Mouse (Mus musculus) CH12.LX (cell line): ENCODE data around the gene Trh. TPM values are rescaled to one million over a fixed set of nuclear protein-coding genes. Genes with fewer than 3 reads are reported as not detected.

Source experiments
- DNase-seq: peaks from one replicate; pipeline ENCODE4 v3.0.0-alpha.2; 2013; ENCODE audit errors: extremely low read depth
- H3K27ac ChIP-seq: 2 replicates; pipeline ENCODE4 v1.5.1; 2012; ENCODE audit warnings: low read depth, mild to moderate bottlenecking, control low read depth, moderate library complexity; ENCODE audit not compliant: insufficient read depth
- H3K27me3 ChIP-seq: replicated peaks from 2 replicates; pipeline ENCODE3; 2012; ENCODE audit warnings: inconsistent platforms
- H3K36me3 ChIP-seq, 2 experiments: replicated peaks in 1 of 2; 2 replicates each; pipeline versions ENCODE3 to v1.6.1; 2012; ENCODE audit warnings: inconsistent platforms in 1 of 2, low read length in 1 of 2, mild to moderate bottlenecking in 1 of 2, mixed read lengths in 1 of 2, moderate library complexity in 1 of 2; ENCODE audit not compliant: control insufficient read depth in 1 of 2, insufficient read depth in 1 of 2
- H3K4me1 ChIP-seq, 2 experiments: 2 replicates each; pipeline ENCODE4 v1.6.1; 2012; ENCODE audit warnings: inconsistent platforms in 1 of 2, moderate library complexity in 1 of 2; ENCODE audit not compliant: insufficient read depth in 2 of 2, control insufficient read depth in 1 of 2
- H3K4me2 ChIP-seq: 2 replicates; pipeline ENCODE4 v1.6.1; 2012; ENCODE audit warnings: low read depth, mild to moderate bottlenecking, control low read depth; ENCODE audit not compliant: poor library complexity, insufficient read depth, severe bottlenecking
- H3K4me3 ChIP-seq, 3 experiments: fragments of 150-350 bp in 1 of 3; sonication (generic) in 1 of 3; replicated peaks in 1 of 3; 2 replicates each; pipeline versions ENCODE3 to v1.5.1; 2011 to 2012; ENCODE audit warnings: low read depth in 2 of 3, low read length in 2 of 3, mild to moderate bottlenecking in 2 of 3, moderate library complexity in 2 of 3, control low read depth in 1 of 3, improper control_type of control experiment in 1 of 3, inconsistent platforms in 1 of 3, mixed read lengths in 1 of 3; ENCODE audit not compliant: poor library complexity in 1 of 3
- H3K79me2 ChIP-seq: replicated peaks from 2 replicates; pipeline ENCODE4 v1.6.1; 2012; ENCODE audit warnings: mild to moderate bottlenecking, moderate library complexity; ENCODE audit not compliant: control insufficient read depth, poor library complexity, insufficient read depth, severe bottlenecking; ENCODE audit errors: extremely low read depth
- H3K9ac ChIP-seq: 2 replicates; pipeline ENCODE4 v1.6.1; 2012; ENCODE audit warnings: low read depth, mild to moderate bottlenecking, control low read depth, moderate library complexity; ENCODE audit not compliant: insufficient read depth
- H3K9me3 ChIP-seq: replicated peaks from 2 replicates; pipeline ENCODE3; 2012; ENCODE audit warnings: low read length, inconsistent platforms, mixed read lengths
- CHD1 ChIP-seq: IDR thresholded peaks from 2 replicates; pipeline ENCODE4 v1.6.1; 2012; ENCODE audit warnings: low read depth, low read length, improper control_type of control experiment, inconsistent platforms
- E2F4 ChIP-seq: IDR thresholded peaks from 2 replicates; pipeline ENCODE4 v1.6.1; 2011; ENCODE audit warnings: low read depth, low read length, improper control_type of control experiment; ENCODE audit not compliant: insufficient replicate concordance
- ELF1 ChIP-seq: IDR thresholded peaks from 2 replicates; pipeline ENCODE4 v1.6.1; 2014; ENCODE audit warnings: low read depth, mild to moderate bottlenecking, inconsistent platforms, low read length, improper control_type of control experiment
- EP300 ChIP-seq: IDR thresholded peaks from 2 replicates; pipeline ENCODE4 v1.6.1; 2011; ENCODE audit warnings: low read length, improper control_type of control experiment
- ETS1 ChIP-seq: conservative IDR thresholded peaks from 2 replicates; pipeline ENCODE4 v1.6.1; 2012; ENCODE audit warnings: low read depth, mild to moderate bottlenecking, inconsistent platforms, low read length, improper control_type of control experiment, moderate library complexity
- HCFC1 ChIP-seq: IDR thresholded peaks from 2 replicates; pipeline ENCODE4 v1.6.1; 2012; ENCODE audit warnings: low read depth, mild to moderate bottlenecking, inconsistent platforms, low read length, improper control_type of control experiment
- JUND ChIP-seq: conservative IDR thresholded peaks from 2 replicates; pipeline ENCODE4 v1.6.1; 2011; ENCODE audit warnings: low read depth, low read length, improper control_type of control experiment
- KAT2A ChIP-seq: IDR thresholded peaks from 2 replicates; pipeline ENCODE4 v1.6.1; 2012; ENCODE audit warnings: low read length, improper control_type of control experiment, inconsistent platforms; ENCODE audit not compliant: insufficient replicate concordance
- MAFK ChIP-seq: IDR thresholded peaks from 2 replicates; pipeline ENCODE4 v1.6.1; 2011; ENCODE audit warnings: low read length, improper control_type of control experiment; ENCODE audit not compliant: insufficient replicate concordance
- MAX ChIP-seq: IDR thresholded peaks from 2 replicates; pipeline ENCODE4 v1.6.1; 2011; ENCODE audit warnings: low read length, improper control_type of control experiment
- MAZ ChIP-seq: IDR thresholded peaks from 2 replicates; pipeline ENCODE4 v1.6.1; 2012; ENCODE audit warnings: low read depth, mild to moderate bottlenecking, inconsistent platforms, low read length, improper control_type of control experiment, moderate library complexity
- MXI1 ChIP-seq: IDR thresholded peaks from 2 replicates; pipeline ENCODE4 v1.6.1; 2011; ENCODE audit warnings: mild to moderate bottlenecking, low read depth, low read length, improper control_type of control experiment
- NRF1 ChIP-seq: IDR thresholded peaks from 2 replicates; pipeline ENCODE4 v1.6.1; 2014; ENCODE audit warnings: low read depth, mild to moderate bottlenecking, inconsistent platforms, low read length, improper control_type of control experiment, moderate library complexity
- PAX5 ChIP-seq: IDR thresholded peaks from 2 replicates; pipeline ENCODE4 v1.6.1; 2012; ENCODE audit warnings: low read length, inconsistent platforms, mixed read lengths
- POLR2AphosphoS2 ChIP-seq: IDR thresholded peaks from 2 replicates; pipeline ENCODE4 v1.6.1; 2011; ENCODE audit warnings: low read depth, low read length, improper control_type of control experiment
- RCOR1 ChIP-seq: conservative IDR thresholded peaks from 2 replicates; pipeline ENCODE4 v1.6.1; 2012; ENCODE audit warnings: low read depth, mild to moderate bottlenecking, inconsistent platforms, low read length, improper control_type of control experiment
- SMC3 ChIP-seq: IDR thresholded peaks from 2 replicates; pipeline ENCODE4 v1.6.1; 2011; ENCODE audit warnings: low read depth, low read length, improper control_type of control experiment
- TBP ChIP-seq: conservative IDR thresholded peaks from 2 replicates; pipeline ENCODE4 v1.6.1; 2011; ENCODE audit warnings: low read depth, low read length, improper control_type of control experiment
- UBTF ChIP-seq: IDR thresholded peaks from 2 replicates; pipeline ENCODE4 v1.6.1; 2012; ENCODE audit warnings: low read depth, mild to moderate bottlenecking, inconsistent platforms, low read length, improper control_type of control experiment, moderate library complexity
- USF2 ChIP-seq: conservative IDR thresholded peaks from 2 replicates; pipeline ENCODE4 v1.6.1; 2011; ENCODE audit warnings: low read depth, low read length, improper control_type of control experiment
- ZKSCAN1 ChIP-seq: IDR thresholded peaks from 2 replicates; pipeline ENCODE4 v1.6.1; 2012; ENCODE audit warnings: low read depth, inconsistent platforms, low read length, improper control_type of control experiment, borderline replicate concordance
- ZMIZ1 ChIP-seq: IDR thresholded peaks from 2 replicates; pipeline ENCODE4 v1.6.1; 2012; ENCODE audit warnings: low read depth, mild to moderate bottlenecking, inconsistent platforms, low read length, improper control_type of control experiment
- dilution Hi-C: fragments of 300-500 bp; cut with MboI; formaldehyde crosslinking; loops from 2 replicates; pipeline ENCODE4 v1.14.3; 2020; ENCODE audit warnings: low sequenced_read_pairs; ENCODE audit not compliant: extremely low pct_unique_long_range_greater_than_20kb, extremely low pct_ligation_motif_present
- in situ Hi-C: fragments of 300-500 bp; cut with MboI; formaldehyde crosslinking; loops from 3 replicates; pipeline ENCODE4 v1.14.3; 2019; ENCODE audit warnings: low sequenced_read_pairs, low pct_ligation_motif_present, low pct_unique_long_range_greater_than_20kb, mixed read lengths
- polyA plus RNA-seq: library from polyadenylated mRNA; unstranded; fragments of >175 nt; gene quantifications from 2 replicates; pipeline ENCODE4 v1.2.1, GENCODE M21; 2012; ENCODE audit warnings: low read depth; ENCODE audit not compliant: insufficient read length
- total RNA-seq, 2 experiments: library from RNA; depleted of rRNA; stranded (reverse); fragments of 300-350 nt in 1 of 2; fragments of >200 nt in 1 of 2; gene quantifications; 2 replicates each; pipeline ENCODE4 v1.2.3; 2012 to 2014

Trh gene
- total and polyA plus RNA-seq, 3 experiments = not detected

DNA sequence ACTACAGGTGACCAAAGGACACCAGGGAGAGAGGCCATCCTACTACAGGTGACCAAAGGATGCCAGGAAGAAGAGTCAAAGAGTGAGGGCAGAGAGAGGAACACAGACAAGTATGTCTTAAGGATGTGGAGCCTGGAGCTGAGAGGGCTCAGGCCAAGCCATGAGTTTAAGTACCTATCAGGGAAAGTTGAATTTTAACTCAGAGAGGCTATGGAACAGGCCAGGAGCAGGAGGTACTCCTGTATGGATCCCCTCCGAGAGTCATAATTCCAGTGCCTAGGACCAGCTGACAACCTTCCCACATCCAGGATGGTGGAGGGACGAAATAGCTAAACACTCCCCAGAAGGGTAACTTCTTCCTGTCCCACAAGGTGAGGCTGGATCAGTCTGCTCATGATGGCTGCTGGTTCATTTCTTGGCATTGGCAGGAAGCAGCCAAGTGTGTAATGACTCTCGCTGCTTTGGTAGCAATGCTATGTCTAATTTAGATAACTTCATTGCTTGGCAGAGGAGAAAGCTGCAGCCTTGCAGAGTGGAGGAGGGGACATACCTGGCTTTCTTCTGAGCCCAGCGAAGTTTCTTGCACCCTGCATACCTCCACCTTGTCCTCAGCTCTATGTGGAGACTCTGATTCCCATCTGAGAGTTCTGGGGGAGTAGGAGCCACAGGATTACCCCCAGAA, 16.9 kb upstream of the Trh start:
- H3K4me2 ChIP-seq = no peak overlapping the region
- in situ Hi-C loops = no loop called here
- TF ChIP-seq CHD1 (no peak), SMC3 (no peak), MXI1 (no peak), JUND (no peak), NRF1 (no peak), ZKSCAN1 (no peak), ZMIZ1 (no peak), MAZ (no peak), KAT2A (no peak), UBTF (no peak), EP300 (no peak), HCFC1 (no peak), E2F4 (no peak), TBP (no peak), RCOR1 (no peak), POLR2AphosphoS2 (no peak), ETS1 (no peak), ELF1 (no peak), USF2 (no peak)

DNA sequence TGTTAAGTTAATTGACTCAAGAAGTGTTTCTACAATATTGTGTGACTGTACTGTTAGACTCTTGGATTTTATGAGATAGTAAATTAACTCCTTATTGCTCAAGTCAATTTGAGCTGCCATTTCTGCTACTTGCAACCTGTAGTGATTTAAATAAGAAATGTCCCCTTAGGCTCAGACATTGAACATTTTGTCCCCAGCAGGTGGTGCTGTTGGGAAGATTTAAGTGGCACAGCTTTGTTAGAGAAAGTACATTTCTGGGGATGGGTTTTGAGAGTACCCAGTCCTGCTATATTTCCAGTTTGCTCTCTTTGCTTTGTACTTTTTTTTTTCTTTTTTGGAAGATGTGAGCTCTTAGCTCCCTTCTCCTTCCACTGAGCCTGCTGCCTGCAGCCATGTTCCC, 10.9 kb upstream of the Trh start:
- in situ Hi-C loops = no loop called here
- H3K4me3 ChIP-seq = no peak overlapping the region
- peaks cover 49% of the 10 kb centered on the region for H3K27me3 ChIP-seq
- no peaks in the 10 kb centered on the region for H3K79me2 ChIP-seq
- peaks cover 9% of the 10 kb centered on the region for H3K9me3 ChIP-seq
- H3K27ac ChIP-seq = no peak overlapping the region
- no peak overlapping the region for H3K9ac ChIP-seq
- H3K4me1 ChIP-seq = no peaks in the 10 kb centered on the region
- H3K4me2 ChIP-seq = no peak overlapping the region
- TF ChIP-seq MAFK (no peak), MAX (no peak), SMC3 (no peak), TBP (no peak), KAT2A (no peak), RCOR1 (no peak), E2F4 (no peak), PAX5 (no peak)
- TF ChIP-seq, all 38 proteins: peak for 0
- dilution Hi-C loops = no loop called here
- no peaks in the 10 kb centered on the region for H3K36me3 ChIP-seq
- DNase-seq = no peak

More for the DNA sequence above, 16.9 kb upstream of the Trh start:
- peaks cover 3% of the 10 kb centered on the region for H3K9me3 ChIP-seq
- peaks cover 73% of the 10 kb centered on the region for H3K27me3 ChIP-seq
- H3K36me3 ChIP-seq = no peaks in the 10 kb centered on the region
- dilution Hi-C loops = no loop called here
- H3K4me3 ChIP-seq = no peak overlapping the region
- no peak overlapping the region for H3K27ac ChIP-seq
- no peaks in the 10 kb centered on the region for H3K4me1 ChIP-seq
- no peak for DNase-seq
- no peak overlapping the region for H3K9ac ChIP-seq
- no peaks in the 10 kb centered on the region for H3K79me2 ChIP-seq
